Mouse (Mus musculus): Measurements from ENCODE around the gene Ugt2b34. TPM values are rescaled to one million over a fixed set of nuclear protein-coding genes. Genes with fewer than 3 reads are reported as not detected.

Gene Ugt2b34
- polyA plus RNA-seq (2012; rRNA removed): 35.8 and 38.9 TPM in 2 replicates

DNA sequence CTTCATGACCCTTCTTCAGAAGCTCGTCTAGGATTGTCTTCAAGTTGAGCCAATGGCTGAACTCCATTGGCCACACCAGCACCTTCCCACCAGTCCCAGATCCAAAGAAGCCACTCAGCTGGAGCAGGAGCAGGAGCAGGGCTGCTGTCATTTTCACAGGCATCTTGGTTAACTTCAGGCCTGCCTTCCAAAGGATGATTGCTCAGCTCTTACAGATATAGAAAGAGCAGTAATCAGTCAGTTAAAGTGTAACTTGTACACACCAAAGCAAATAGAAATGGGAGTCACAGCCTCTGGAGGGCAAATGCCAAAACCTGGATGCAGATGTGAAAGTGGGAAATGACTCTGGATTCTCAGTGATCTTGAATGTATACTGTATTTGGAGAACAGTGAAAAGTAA is at the start of gene Ugt2b34:
Ugt2b34 (minus strand) TSS at position 180 of the 400 bp plus-strand sequence.

DNA sequence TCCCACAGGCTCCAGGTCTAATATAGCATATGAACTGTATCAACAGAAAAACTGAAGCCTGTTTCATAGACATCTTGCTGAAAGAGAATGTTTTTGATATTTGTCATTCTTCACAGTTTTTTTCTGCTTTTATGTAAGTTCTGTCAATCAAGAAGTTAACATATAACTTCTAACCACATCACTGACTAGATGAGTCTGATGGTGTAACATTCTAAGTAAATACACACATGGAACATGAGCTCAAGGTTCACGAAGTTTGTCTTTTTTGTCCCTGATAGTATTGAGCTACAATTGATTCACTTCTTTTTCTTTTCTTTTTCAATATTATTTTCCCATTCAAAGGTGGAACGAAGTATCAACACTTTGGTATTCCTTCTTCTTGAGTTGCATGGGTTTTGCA is 19.7 kb upstream of the Ugt2b34 start, which contains the start of gene Ugt2b1:
Ugt2b1 (minus strand) TSS at position 105 of the 400 bp plus-strand sequence.

Other genes starting within 250 kb of the Ugt2b34 start
- gene Tmprss11b, start 230.6 kb downstream of the Ugt2b34 start, polyA plus RNA-seq (2012; rRNA removed): not detected in 2 replicates
- not detected in 2 replicates for gene Tmprss11e, start 161.1 kb downstream of the Ugt2b34 start, polyA plus RNA-seq (2012; rRNA removed)
- 7.7 and 8.4 TPM in 2 replicates for gene Ythdc1, start 102.7 kb downstream of the Ugt2b34 start, polyA plus RNA-seq (2012; rRNA removed)
- not detected in 2 replicates for gene Ugt2b1, start 19.6 kb upstream of the Ugt2b34 start, polyA plus RNA-seq (2012; rRNA removed)
- 0.98 and 1.3 TPM in 2 replicates for gene Ugt2b35, start 93.9 kb upstream of the Ugt2b34 start, polyA plus RNA-seq (2012; rRNA removed)
- gene Ugt2b36, start 185.6 kb upstream of the Ugt2b34 start, polyA plus RNA-seq (2012; rRNA removed): 0.17 and 0.20 TPM in 2 replicates
- gene Ugt2b5, start 233.4 kb upstream of the Ugt2b34 start, polyA plus RNA-seq (2012; rRNA removed): 1.3 and 1.5 TPM in 2 replicates